Mouse (Mus musculus) limb, embryonic 10.5 days (tissue): ENCODE measurements at regions not wholly inside any gene's neighbourhood (a gene's known extent, or its start where the extent isn't known, plus 50 kb on each side); places are given as distances from the start of the nearest gene placed in this dataset.

Experiments used
- DNase-seq: peaks from one replicate; pipeline ENCODE4 v3.0.0-alpha.2; 2017; ENCODE audit warnings: low spot score
- H3K27ac ChIP-seq: fragments of 300-500 bp; sonication (generic); 2 replicates; pipeline ENCODE4 v1.5.1; 2016; ENCODE audit warnings: mild to moderate bottlenecking
- H3K27me3 ChIP-seq: fragments of 300-500 bp; sonication (generic); 2 replicates; pipeline ENCODE4 v1.6.1; 2016; ENCODE audit warnings: low read depth, mild to moderate bottlenecking; ENCODE audit not compliant: poor library complexity, severe bottlenecking
- H3K36me3 ChIP-seq: fragments of 300-500 bp; sonication (generic); 2 replicates; pipeline ENCODE4 v1.6.1; 2016; ENCODE audit warnings: mild to moderate bottlenecking, moderate library complexity
- H3K4me1 ChIP-seq: fragments of 300-500 bp; sonication (generic); 2 replicates; pipeline ENCODE4 v1.6.1; 2016
- H3K4me3 ChIP-seq: fragments of 300-500 bp; sonication (generic); 2 replicates; pipeline ENCODE4 v1.5.1; 2016; ENCODE audit warnings: mild to moderate bottlenecking, moderate library complexity
- H3K9me3 ChIP-seq: fragments of 300-500 bp; sonication (generic); replicated peaks from 2 replicates; pipeline ENCODE4 v1.6.1; 2016; ENCODE audit warnings: mild to moderate bottlenecking
- WGBS: fragments of 180-500 bp; shearing (Covaris S2); methylation state at CpG from one replicate; pipeline ENCODE4 v1.1.7; 2016; 5-methylcytosine and 5-hydroxymethylcytosine counted together

DNA sequence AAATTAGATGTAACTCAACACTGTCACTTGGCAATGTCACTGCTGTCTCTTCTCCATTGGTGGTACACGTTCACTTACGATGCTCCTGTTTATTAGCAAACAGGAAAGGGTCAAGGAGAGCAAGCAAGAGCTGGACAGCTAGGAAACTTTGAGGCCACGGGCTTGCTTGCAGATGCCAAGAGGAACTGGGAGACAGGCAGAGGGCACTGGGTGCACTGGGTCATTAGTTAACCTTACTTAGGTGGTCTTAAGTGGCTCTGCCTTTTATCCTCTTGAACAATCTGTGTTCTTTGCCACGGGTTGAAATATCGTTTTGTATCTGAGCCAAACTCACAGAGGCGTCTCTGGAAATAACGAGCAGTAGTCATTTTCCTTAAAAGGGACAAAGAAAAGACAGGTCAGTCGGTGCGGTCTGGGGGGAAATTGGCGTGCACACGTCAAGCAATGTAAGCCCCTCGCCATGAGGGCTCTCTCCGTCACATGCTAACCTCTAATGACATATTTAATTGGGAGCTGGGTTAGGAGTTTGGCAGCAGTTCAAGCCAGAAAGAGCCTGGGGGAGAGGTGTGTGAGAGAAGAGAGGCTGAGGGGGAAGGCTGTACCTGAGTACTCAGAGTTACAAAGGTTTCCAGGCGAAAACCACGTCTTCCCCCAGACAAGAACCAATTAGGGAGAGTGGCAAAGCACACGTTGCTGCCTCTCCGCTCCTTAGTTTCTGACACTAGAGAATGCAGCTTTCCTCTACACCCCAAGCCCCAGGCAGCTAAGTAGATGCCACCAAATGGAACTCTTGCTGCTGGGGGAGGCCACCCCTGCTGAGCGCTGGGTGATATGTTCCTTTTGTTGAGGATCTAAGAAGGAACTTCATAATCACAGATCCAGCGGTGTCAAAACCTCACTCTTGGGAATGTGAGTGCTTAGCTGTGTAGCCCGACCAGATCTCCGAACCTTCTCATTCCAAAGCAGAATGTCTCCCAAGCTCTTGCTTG is 140.0 kb upstream of the Tut7 start:
- no peaks in the 10 kb centered on the region for H3K9me3 ChIP-seq
- no peaks in the 10 kb centered on the region for H3K36me3 ChIP-seq
- H3K27ac ChIP-seq, result peak overlapping the region; percentile 70
- H3K27me3 ChIP-seq, result no peaks in the 10 kb centered on the region
- DNase-seq, result no peak
- peaks cover 30% of the 10 kb centered on the region for H3K4me1 ChIP-seq
- WGBS, result 59% methylated on average over 21 of the region's 21 CpGs
- no peak overlapping the region for H3K4me3 ChIP-seq

DNA sequence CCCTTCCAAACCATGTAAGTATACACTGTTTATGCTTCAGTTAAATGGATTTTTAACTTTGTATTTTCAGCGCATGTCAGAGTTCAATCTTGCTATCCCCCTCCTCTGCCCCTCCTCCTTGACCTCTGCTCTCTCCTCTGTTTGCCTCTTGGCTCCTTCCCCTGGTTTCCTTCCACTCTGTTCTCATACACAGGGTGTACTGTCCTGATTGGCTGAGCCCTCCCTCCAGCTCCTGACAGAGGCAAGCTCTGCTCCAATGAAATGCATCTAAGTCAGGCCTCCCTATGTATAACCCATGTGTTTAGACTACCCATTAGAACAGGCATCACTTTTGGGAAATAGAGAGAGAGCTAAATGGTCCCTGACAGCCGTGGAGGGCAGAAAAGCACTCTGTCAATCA is 133.5 kb upstream of the Tut7 start:
- H3K36me3 ChIP-seq, result no peaks in the 10 kb centered on the region
- H3K9me3 ChIP-seq, result no peaks in the 10 kb centered on the region
- peaks cover 19% of the 10 kb centered on the region for H3K4me1 ChIP-seq
- no peak overlapping the region for H3K27ac ChIP-seq
- WGBS, result 74% methylated on average over 2 of the region's 2 CpGs
- no peak for DNase-seq
- no peak overlapping the region for H3K4me3 ChIP-seq
- H3K27me3 ChIP-seq, result no peaks in the 10 kb centered on the region

DNA sequence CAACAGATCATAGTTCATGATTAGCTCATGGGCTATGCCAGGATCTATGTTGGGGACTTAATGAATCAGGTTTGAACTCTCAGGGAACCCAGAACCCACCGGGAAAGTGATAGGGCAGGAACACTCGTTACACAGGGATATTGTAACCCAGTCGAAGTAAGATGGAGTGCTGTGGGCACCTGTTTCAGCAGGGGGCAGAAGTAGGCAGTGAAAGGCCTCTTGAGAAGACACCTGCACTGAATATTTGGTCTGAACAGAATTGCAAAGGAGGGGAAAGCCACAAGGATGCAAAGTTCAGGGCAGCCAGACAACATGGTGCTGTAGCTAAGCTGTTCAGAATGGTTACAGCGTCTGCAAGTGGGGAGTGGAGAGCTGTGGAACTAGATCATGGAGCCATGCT is 129.9 kb upstream of the Tut7 start:
- DNase-seq, result no peak
- H3K4me1 ChIP-seq, result peaks cover 36% of the 10 kb centered on the region
- no peaks in the 10 kb centered on the region for H3K27me3 ChIP-seq
- H3K9me3 ChIP-seq, result no peaks in the 10 kb centered on the region
- H3K36me3 ChIP-seq, result no peaks in the 10 kb centered on the region
- no peak overlapping the region for H3K4me3 ChIP-seq
- WGBS, result 56% methylated on average over 4 of the region's 4 CpGs
- H3K27ac ChIP-seq, result 0 out of 2 replicates have a peak overlapping the region, but pooled peaks have one; percentile 36

DNA sequence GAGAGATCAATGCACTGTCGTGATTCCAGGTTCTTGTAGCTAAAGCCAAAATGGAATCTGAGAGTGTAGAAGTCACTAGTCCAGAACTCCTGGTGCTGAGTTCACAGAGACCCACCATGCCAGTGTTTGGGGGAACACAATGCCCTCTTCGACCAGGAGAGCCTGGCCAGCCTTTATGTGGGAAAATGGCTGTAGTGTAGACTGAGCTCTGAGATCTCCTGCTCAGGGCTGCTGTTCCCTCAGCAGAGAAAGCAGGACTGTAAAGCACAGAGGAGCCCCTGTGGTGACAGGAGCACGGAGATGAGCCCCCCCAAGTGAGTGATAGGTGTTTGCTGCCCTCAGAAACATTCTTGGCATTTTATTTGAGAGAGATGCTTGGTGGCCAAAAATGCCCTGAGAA is 129.2 kb upstream of the Tut7 start:
- H3K36me3 ChIP-seq, result no peaks in the 10 kb centered on the region
- no peak overlapping the region for H3K4me3 ChIP-seq
- no peaks in the 10 kb centered on the region for H3K27me3 ChIP-seq
- DNase-seq, result no peak
- H3K27ac ChIP-seq, result no peak overlapping the region
- 78% methylated on average over 3 of the region's 3 CpGs for WGBS
- H3K9me3 ChIP-seq, result no peaks in the 10 kb centered on the region
- H3K4me1 ChIP-seq, result peaks cover 43% of the 10 kb centered on the region

DNA sequence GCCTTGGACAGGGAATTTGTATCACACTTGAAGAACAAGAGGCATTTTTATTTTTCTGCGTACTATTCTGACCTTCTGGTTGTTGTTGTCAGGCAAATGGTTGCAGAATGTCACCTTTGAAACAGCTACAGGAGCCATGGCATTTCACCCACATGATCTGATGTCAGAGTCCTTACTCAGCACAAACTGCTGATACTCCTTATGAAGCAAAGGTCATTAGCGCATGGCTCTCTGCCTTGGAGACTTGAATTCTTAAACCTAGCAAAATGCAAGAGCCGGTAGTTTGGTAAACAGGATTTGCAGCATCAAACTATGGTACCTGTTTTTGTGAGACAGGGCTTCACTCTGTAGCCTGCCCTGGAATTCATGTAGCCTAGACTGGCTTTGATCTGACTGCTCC is 127.3 kb upstream of the Tut7 start:
- H3K4me1 ChIP-seq, result peaks cover 33% of the 10 kb centered on the region
- no peaks in the 10 kb centered on the region for H3K27me3 ChIP-seq
- no peaks in the 10 kb centered on the region for H3K36me3 ChIP-seq
- no peak overlapping the region for H3K27ac ChIP-seq
- DNase-seq, result no peak
- H3K4me3 ChIP-seq, result no peak overlapping the region
- H3K9me3 ChIP-seq, result no peaks in the 10 kb centered on the region
- WGBS, result 89% methylated on average over 3 of the region's 3 CpGs

DNA sequence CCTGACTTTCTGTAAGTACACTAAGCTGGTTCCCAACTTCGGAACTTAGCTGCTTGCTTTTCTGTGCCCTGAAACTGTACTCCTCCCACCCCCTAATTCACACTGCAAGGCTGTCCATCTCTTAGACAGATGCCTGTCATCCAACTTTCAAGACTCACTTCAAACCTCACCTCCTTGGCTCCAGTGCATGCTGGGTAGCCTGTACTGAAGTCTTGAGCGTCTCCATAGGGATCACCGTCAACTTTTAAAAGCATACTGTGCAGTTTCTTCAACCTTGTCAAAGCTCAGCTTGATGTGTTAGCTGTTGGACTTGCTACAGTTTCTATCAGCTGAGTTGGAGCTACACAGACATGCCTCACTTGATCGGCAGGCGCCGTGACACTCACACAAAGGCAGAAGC is 126.5 kb upstream of the Tut7 start:
- Histone ChIP-seq H3K36me3 (no peaks in the 10 kb centered on the region), H3K27me3 (no peaks in the 10 kb centered on the region), H3K4me1 (peaks cover 33% of the 10 kb centered on the region), H3K27ac (no peak overlapping the region), H3K9me3 (no peaks in the 10 kb centered on the region), H3K4me3 (no peak overlapping the region)
- DNase-seq, result no peak
- WGBS, result 91% methylated on average over 6 of the region's 6 CpGs

DNA sequence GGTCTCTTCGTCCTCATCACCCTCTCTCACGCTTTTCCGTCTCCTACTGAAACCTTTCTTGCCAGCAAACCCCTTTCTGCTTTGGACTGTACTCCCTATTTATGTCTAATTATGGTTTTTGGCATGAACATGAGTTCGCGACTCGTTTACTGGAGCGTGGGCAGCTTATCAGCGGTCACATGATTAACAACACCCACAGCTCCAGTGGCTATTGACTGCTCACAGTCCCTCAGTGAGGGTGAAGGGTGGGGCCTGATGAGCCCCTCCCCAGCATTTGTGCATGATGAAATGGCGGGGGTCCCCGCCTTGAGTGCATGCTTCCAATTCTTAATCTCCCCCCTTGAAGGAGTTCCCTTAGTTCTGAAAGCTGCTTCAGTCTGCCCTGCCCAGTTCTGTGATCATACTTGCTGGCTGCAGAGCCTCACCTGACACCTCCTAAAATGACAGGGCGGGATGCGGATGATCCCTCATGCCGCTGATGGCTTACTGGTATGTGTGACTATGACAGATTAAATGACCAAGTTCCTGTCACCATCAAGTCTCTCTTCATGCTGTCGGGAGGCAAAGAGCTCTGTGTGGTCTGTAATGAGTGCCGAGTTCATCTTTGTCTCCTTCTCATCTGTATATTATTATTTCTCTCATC is 125.7 kb upstream of the Tut7 start:
- 76% methylated on average over 15 of the region's 15 CpGs for WGBS
- no peak for DNase-seq
- H3K9me3 ChIP-seq, result no peaks in the 10 kb centered on the region
- H3K27me3 ChIP-seq, result no peaks in the 10 kb centered on the region
- no peaks in the 10 kb centered on the region for H3K36me3 ChIP-seq
- H3K4me3 ChIP-seq, result no peak overlapping the region
- H3K27ac ChIP-seq, result 0 out of 2 replicates have a peak overlapping the region, but pooled peaks have one; percentile 9
- peaks cover 36% of the 10 kb centered on the region for H3K4me1 ChIP-seq

DNA sequence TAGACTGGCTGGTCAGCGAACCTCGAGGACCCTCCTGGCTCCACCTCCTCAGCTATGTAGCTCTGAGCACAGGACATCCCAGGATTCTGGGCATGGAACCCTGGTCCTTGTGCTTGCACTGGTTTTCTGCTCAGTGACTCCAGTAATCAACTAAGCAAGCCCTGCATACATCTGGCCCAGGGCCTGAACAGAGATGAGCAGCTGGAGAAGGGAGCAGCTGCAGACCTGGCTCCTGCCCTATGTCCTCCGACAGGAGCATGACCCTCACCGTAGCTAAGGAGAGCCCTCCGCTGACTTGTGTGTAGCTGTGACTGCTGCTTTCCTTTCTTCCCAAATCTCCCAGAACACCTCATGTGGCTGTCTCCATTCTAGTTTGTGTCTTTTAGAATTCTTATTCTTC is 124.5 kb upstream of the Tut7 start:
- no peak for DNase-seq
- Histone ChIP-seq H3K27me3 (peaks cover 2% of the 10 kb centered on the region; the same call in 1 of the 2 replicates), H3K36me3 (no peaks in the 10 kb centered on the region), H3K4me1 (peaks cover 29% of the 10 kb centered on the region), H3K9me3 (no peaks in the 10 kb centered on the region), H3K4me3 (no peak overlapping the region), H3K27ac (peak overlapping the region; percentile 47; the same call in 1 of the 2 replicates)
- 65% methylated on average over 5 of the region's 5 CpGs for WGBS

DNA sequence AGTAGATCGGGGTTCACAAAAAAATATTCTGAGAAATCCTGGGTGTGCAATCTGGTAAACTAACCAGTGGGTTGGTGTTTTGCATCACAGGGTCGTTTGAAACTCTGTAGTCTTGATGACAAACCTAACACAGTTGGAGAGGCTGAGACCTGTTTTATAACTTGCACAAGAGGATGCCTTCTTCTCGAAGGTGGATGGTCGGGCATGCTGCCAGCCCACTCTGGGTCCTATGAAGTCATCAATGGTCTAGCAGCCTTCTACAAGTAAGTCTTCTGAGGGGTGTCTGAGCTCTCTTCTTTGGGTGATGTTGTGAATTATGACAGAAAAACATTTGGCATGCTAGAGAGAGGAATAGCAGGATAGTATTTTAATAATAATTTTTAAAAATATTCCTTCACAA is 123.6 kb upstream of the Tut7 start:
- Histone ChIP-seq H3K9me3 (no peaks in the 10 kb centered on the region), H3K27me3 (peaks cover 7% of the 10 kb centered on the region; the same call in 1 of the 2 replicates), H3K4me1 (peaks cover 34% of the 10 kb centered on the region), H3K4me3 (no peak overlapping the region), H3K27ac (no peak overlapping the region), H3K36me3 (no peaks in the 10 kb centered on the region)
- no peak for DNase-seq
- WGBS, result 86% methylated on average over 4 of the region's 4 CpGs

DNA sequence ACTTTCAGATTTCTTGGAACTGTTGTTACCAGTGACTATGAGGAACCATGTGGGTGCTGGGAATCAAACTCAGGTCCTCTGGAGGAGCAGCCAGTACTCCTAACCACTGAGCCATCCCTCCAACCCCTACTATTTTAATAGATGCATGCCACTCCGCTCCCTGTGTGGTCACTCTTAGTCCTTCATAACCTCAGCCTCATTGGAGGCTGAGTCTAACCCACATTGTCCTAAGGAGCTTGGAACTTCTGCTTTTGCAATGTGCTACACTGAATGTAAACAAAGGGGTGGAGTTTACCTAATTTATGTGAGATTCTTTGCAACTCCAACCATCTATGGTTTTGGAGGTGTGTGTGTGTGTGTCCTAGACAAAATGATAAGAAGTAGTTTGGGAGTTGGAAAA is 122.7 kb upstream of the Tut7 start:
- Histone ChIP-seq H3K27ac (no peak overlapping the region), H3K27me3 (peaks cover 13% of the 10 kb centered on the region; the same call in 1 of the 2 replicates), H3K4me3 (no peak overlapping the region), H3K4me1 (peaks cover 43% of the 10 kb centered on the region), H3K36me3 (no peaks in the 10 kb centered on the region), H3K9me3 (no peaks in the 10 kb centered on the region)
- no peak for DNase-seq
- 97% methylated on average over 1 of the region's 1 CpGs for WGBS

DNA sequence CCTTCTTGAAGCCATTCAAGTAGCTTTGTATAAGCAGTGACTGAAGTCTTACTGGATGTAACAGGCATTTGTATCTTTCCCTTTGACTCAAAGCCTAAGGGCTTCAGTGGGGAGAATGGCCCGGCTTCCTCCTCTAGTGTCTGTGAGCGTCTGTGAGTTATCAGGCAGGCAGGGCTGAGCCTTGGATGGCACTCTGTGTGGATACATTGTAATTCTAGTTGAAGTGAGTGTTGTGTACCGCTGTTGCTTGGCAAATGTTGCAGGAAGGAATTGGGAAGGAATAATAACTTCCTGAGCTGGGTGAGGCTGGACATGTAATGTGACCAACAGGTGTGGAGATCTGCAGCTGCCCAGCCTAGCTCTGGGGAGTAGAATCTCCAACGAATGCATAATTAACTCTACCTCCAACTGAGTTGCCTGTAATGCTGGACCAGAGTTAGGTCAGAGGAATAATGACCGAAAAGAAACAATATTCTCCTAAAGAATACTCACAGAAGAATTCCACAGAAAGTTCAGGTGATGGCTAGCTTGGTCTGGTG is 120.7 kb upstream of the Tut7 start:
- Histone ChIP-seq H3K36me3 (no peaks in the 10 kb centered on the region), H3K4me1 (peaks cover 50% of the 10 kb centered on the region), H3K9me3 (no peaks in the 10 kb centered on the region), H3K27ac (0 out of 2 replicates have a peak overlapping the region, but pooled peaks have one; percentile 3), H3K27me3 (peaks cover 13% of the 10 kb centered on the region; the same call in 1 of the 2 replicates), H3K4me3 (no peak overlapping the region)
- DNase-seq, result no peak
- WGBS, result 70% methylated on average over 5 of the region's 5 CpGs

DNA sequence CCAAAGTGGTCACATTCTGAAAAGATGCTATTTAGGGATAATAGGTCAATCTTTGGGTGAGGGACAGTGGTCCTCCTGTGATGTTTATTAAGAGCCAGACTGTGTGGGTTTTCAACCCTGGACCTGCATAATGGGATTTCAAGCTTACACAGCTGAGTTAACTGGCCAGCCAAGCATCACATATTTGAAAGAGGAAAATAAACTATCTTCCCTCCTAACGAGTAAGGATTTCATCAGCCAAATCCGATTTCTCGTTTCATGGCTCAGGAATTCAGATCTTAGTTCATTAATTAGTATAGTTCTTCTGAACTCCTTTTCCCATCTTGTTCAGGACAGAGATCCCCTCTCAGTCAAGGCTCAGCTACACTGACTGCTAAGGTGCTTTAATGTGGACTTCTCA is 120.1 kb upstream of the Tut7 start:
- Histone ChIP-seq H3K4me3 (no peak overlapping the region), H3K27ac (no peak overlapping the region), H3K27me3 (peaks cover 13% of the 10 kb centered on the region; the same call in 1 of the 2 replicates), H3K36me3 (no peaks in the 10 kb centered on the region), H3K4me1 (peaks cover 50% of the 10 kb centered on the region), H3K9me3 (no peaks in the 10 kb centered on the region)
- DNase-seq, result no peak
- WGBS, result 85% methylated on average over 3 of the region's 3 CpGs

DNA sequence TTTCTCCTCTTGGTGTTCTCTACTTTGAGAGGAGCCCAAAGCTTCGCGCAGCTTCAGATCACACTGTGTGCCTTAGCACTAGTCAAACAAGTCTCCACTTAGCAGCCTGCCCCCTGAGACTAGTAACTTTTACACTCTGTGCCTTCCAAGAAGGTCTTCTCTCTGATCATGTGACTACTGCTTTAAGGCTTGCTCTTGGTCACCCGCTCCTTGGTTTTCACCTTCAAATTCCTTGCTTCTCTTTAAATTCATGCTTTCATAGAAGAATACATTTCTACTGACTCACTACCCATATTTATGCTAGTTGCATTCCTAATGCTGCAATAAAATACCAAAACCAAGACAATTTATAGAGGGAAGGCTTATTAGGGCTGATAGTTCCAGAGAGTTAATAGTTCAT is 118.6 kb upstream of the Tut7 start:
- no peaks in the 10 kb centered on the region for H3K36me3 ChIP-seq
- 68% methylated on average over 3 of the region's 3 CpGs for WGBS
- H3K27me3 ChIP-seq, result peaks cover 13% of the 10 kb centered on the region; the same call in 1 of the 2 replicates
- no peaks in the 10 kb centered on the region for H3K9me3 ChIP-seq
- no peak for DNase-seq
- H3K4me3 ChIP-seq, result no peak overlapping the region
- H3K27ac ChIP-seq, result peak overlapping the region; percentile 70; the same call in 1 of the 2 replicates
- H3K4me1 ChIP-seq, result peaks cover 45% of the 10 kb centered on the region
